Mouse (Mus musculus) liver, embryonic 13.5 days (tissue): Measurements from ENCODE around the gene Golga4. TPM values are rescaled to one million over a fixed set of nuclear protein-coding genes. Genes with fewer than 3 reads are reported as not detected.

Experiments
- ATAC-seq: fragments of 200-750 bp; cut with Nextera tagmentation; 2 replicates; pipeline ENCODE4 v1.8.0; 2017; ENCODE audit warnings: low read depth, mild to moderate bottlenecking, moderate number of reproducible peaks, moderate library complexity
- DNase-seq: peaks from one replicate; pipeline ENCODE4 v3.0.0; 2022
- H3K27ac ChIP-seq: fragments of 300-500 bp; sonication (generic); 2 replicates; pipeline ENCODE4 v1.5.1; 2015; ENCODE audit warnings: moderate library complexity, mild to moderate bottlenecking, inconsistent platforms
- H3K27me3 ChIP-seq: fragments of 300-500 bp; sonication (generic); 2 replicates; pipeline ENCODE4 v1.6.1; 2015; ENCODE audit warnings: mild to moderate bottlenecking, inconsistent platforms
- H3K36me3 ChIP-seq: fragments of 300-500 bp; sonication (generic); 2 replicates; pipeline ENCODE4 v1.6.1; 2015; ENCODE audit warnings: mild to moderate bottlenecking, inconsistent platforms
- H3K4me1 ChIP-seq: fragments of 300-500 bp; sonication (generic); replicated peaks from 2 replicates; pipeline ENCODE4 v1.6.1; 2015; ENCODE audit warnings: inconsistent platforms
- H3K4me2 ChIP-seq: fragments of 300-500 bp; sonication (generic); 2 replicates; pipeline ENCODE4 v1.6.1; 2015; ENCODE audit warnings: inconsistent platforms, mild to moderate bottlenecking, moderate library complexity
- H3K4me3 ChIP-seq: fragments of 300-500 bp; sonication (generic); replicated peaks from 2 replicates; pipeline ENCODE4 v1.5.1; 2015; ENCODE audit warnings: mild to moderate bottlenecking, inconsistent platforms
- H3K9ac ChIP-seq: fragments of 300-500 bp; sonication (generic); 2 replicates; pipeline ENCODE4 v1.6.1; 2015; ENCODE audit warnings: mild to moderate bottlenecking, inconsistent platforms
- H3K9me3 ChIP-seq: fragments of 300-500 bp; sonication (generic); replicated peaks from 2 replicates; pipeline ENCODE4 v1.6.1; 2016; ENCODE audit warnings: inconsistent platforms
- WGBS: fragments of 180-500 bp; shearing (Covaris S2); methylation state at CpG from one replicate; pipeline ENCODE4 v1.1.7; 2015; ENCODE audit not compliant: insufficient replicate concordance; 5-methylcytosine and 5-hydroxymethylcytosine counted together
- polyA plus RNA-seq: library from polyadenylated mRNA; unstranded; fragments of >200 nt; fragmentation: Nextera tagmentation; extraction: Ambion mirVana; gene quantifications from 2 replicates; pipeline ENCODE4 v1.2.1, GENCODE M21; 2015

The Golga4 gene
- polyA plus RNA-seq, 1 experiment from 2014 or later, result 14.6 TPM

DNA sequence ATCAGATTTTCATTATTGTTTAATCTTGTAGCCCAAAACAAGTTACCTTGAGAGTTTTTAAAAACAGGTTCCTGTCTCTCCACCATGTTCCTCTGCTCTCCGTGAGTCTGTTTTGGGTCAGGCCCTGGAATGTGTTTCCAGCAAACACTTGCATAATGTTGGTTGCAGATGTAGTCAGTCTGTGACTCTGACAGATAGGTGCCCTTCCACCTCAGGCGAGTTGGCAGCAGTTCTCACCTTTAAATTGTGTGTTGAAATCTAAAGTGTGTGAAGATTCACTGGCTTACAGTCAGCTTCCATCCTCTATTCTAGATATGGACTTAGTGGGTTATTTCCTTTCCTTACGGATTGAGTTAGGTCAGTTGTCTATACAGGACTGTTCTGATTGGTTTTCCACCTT lies 23.7 kb downstream of the Golga4 start:
- no peak for DNase-seq
- WGBS, result 82% methylated on average over 3 of the region's 3 CpGs
- Histone ChIP-seq H3K9me3 (no peaks in the 10 kb centered on the region), H3K27me3 (no peaks in the 10 kb centered on the region), H3K4me3 (no peak overlapping the region), H3K4me1 (no peaks in the 10 kb centered on the region), H3K27ac (no peak overlapping the region), H3K4me2 (no peak overlapping the region), H3K9ac (no peak overlapping the region), H3K36me3 (peaks cover 74% of the 10 kb centered on the region)
- no peak for ATAC-seq

- no peaks in the 10 kb centered on the region for H3K9me3 ChIP-seq
- ATAC-seq, result no peak
- no peak overlapping the region for H3K27ac ChIP-seq
- WGBS, result 81% methylated on average over 6 of the region's 6 CpGs
- DNase-seq, result no peak
- no peaks in the 10 kb centered on the region for H3K4me1 ChIP-seq
- H3K9ac ChIP-seq, result no peak overlapping the region
- peaks cover 76% of the 10 kb centered on the region for H3K36me3 ChIP-seq
- H3K27me3 ChIP-seq, result no peaks in the 10 kb centered on the region
- H3K4me2 ChIP-seq, result no peak overlapping the region
- no peak overlapping the region for H3K4me3 ChIP-seq
These were observed 24.6 kb downstream of the Golga4 start for GRCm38 (mm10) chr9:118530679-118531078.

- H3K27me3 ChIP-seq, result no peaks in the 10 kb centered on the region
- 82% methylated on average over 7 of the region's 7 CpGs for WGBS
- H3K9ac ChIP-seq, result no peak overlapping the region
- peaks cover 7% of the 10 kb centered on the region for H3K4me1 ChIP-seq
- H3K4me2 ChIP-seq, result no peak overlapping the region
- H3K4me3 ChIP-seq, result no peak overlapping the region
- DNase-seq, result no peak
- no peak for ATAC-seq
- no peak overlapping the region for H3K27ac ChIP-seq
- no peaks in the 10 kb centered on the region for H3K9me3 ChIP-seq
- H3K36me3 ChIP-seq, result peaks cover 82% of the 10 kb centered on the region
These were observed 26.6 kb downstream of the Golga4 start for GRCm38 (mm10) chr9:118532516-118533205.

DNA sequence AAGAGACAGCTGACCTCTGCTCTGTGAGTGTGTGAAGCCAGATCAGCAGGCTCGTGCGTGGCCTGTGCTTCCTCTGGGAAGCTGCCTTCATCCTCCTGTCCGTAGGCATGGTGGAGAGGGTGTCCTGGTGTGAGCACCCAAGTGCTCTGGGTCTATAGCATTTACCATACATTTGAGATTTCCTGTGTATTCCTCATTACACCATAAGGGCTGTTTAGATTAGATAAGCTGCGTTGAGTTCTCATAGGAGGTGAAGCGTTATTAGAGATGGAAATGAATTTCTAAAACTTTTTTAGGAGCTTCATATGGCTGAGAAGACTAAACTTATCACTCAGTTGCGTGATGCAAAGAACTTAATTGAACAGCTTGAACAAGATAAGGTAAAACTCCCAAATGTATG lies 30.9 kb downstream of the Golga4 start:
- peaks cover 80% of the 10 kb centered on the region for H3K36me3 ChIP-seq
- H3K9me3 ChIP-seq, result no peaks in the 10 kb centered on the region
- H3K4me1 ChIP-seq, result peaks cover 7% of the 10 kb centered on the region
- ATAC-seq, result peak; percentile 51; the same call in 1 of the 2 replicates
- H3K4me2 ChIP-seq, result no peak overlapping the region
- no peak overlapping the region for H3K9ac ChIP-seq
- H3K27ac ChIP-seq, result no peak overlapping the region
- no peaks in the 10 kb centered on the region for H3K27me3 ChIP-seq
- H3K4me3 ChIP-seq, result no peak overlapping the region
- 52% methylated on average over 6 of the region's 6 CpGs for WGBS
- no peak for DNase-seq

DNA sequence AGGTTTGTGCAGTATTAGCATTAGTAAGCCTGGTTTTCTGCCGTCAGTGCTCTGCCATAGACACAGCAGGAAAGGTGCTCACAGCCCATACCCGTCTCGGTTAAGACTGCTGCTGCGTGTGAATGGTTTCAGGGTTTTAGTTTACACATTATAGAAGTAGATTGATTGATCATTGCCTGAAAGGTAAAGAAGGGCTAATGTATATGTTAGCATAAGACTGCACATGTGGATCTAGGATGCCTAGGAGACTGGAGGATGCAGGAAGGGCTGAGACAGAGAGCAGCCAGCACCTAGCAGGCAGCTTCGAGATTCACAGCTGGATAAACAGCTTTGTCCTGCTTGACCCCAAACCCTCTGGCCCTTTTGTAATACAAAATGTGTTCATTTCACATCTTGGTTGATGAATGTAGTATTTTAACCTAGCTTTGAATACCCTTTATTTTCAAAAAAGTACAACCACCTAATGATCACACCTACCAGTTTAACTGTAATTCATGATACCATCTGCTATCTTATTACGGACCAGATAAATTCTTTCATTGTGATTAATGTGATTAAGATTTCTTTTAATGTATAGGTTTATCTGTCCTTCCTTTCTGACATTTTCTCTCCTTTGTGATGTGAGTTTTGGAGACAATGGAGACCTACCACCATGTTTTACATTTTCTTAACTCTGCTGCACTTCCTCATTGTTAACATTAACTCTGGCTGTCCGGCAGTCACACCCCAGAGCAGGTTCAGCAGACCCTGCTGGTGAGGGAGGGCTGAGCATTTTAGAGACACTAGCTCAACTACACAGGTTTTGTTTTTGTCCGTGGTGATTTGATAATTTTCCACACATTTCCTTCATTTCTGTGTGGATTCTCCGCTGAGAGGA lies 31.6 kb downstream of the Golga4 start:
- H3K27me3 ChIP-seq, result no peaks in the 10 kb centered on the region
- H3K4me2 ChIP-seq, result no peak overlapping the region
- H3K4me1 ChIP-seq, result peaks cover 7% of the 10 kb centered on the region
- no peak overlapping the region for H3K9ac ChIP-seq
- no peak overlapping the region for H3K27ac ChIP-seq
- WGBS, result 86% methylated on average over 9 of the region's 9 CpGs
- DNase-seq (no peak), ATAC-seq (no peak)
- H3K36me3 ChIP-seq, result peaks cover 80% of the 10 kb centered on the region
- no peaks in the 10 kb centered on the region for H3K9me3 ChIP-seq
- H3K4me3 ChIP-seq, result no peak overlapping the region

DNA sequence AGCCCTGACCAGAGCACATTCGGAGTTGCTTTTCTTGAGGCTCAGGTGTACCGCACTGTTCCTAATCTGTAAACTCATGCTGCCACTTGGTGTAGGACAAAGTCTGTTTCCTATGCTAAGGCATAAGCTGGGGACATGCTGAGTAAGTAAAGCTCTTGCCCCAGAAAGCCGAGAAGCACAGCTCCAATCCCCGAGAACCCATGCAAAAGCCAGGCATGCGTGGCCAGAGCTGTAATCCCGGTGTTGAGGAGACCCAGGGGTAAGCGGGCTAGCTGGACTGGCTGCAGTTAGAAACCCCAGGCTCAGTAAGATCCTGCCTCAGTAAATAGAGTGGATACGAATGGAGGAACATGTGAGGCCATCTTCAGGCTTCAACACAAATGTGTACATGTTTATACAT lies 35.8 kb downstream of the Golga4 start:
- Histone ChIP-seq H3K36me3 (peaks cover 63% of the 10 kb centered on the region), H3K4me1 (peaks cover under 1% of the 10 kb centered on the region), H3K27ac (no peak overlapping the region), H3K9me3 (no peaks in the 10 kb centered on the region), H3K27me3 (no peaks in the 10 kb centered on the region), H3K4me3 (no peak overlapping the region), H3K9ac (no peak overlapping the region), H3K4me2 (no peak overlapping the region)
- WGBS, result 82% methylated on average over 8 of the region's 8 CpGs
- ATAC-seq (no peak), DNase-seq (no peak)

GRCm38 (mm10) chr9:118545146-118545545 lies 39.1 kb downstream of the Golga4 start:
- Histone ChIP-seq H3K4me2 (no peak overlapping the region), H3K36me3 (peaks cover 57% of the 10 kb centered on the region), H3K27ac (no peak overlapping the region), H3K4me1 (no peaks in the 10 kb centered on the region), H3K4me3 (no peak overlapping the region), H3K9me3 (no peaks in the 10 kb centered on the region), H3K9ac (no peak overlapping the region), H3K27me3 (no peaks in the 10 kb centered on the region)
- DNase-seq, result no peak
- WGBS, result 74% methylated on average over 6 of the region's 6 CpGs
- ATAC-seq, result no peak

- Histone ChIP-seq H3K4me1 (no peaks in the 10 kb centered on the region), H3K4me3 (no peak overlapping the region), H3K9me3 (no peaks in the 10 kb centered on the region), H3K27ac (no peak overlapping the region), H3K4me2 (no peak overlapping the region), H3K36me3 (peaks cover 58% of the 10 kb centered on the region), H3K9ac (no peak overlapping the region), H3K27me3 (no peaks in the 10 kb centered on the region)
- no peak for DNase-seq
- 88% methylated on average over 12 of the region's 12 CpGs for WGBS
- ATAC-seq, result no peak
These were observed 42.6 kb downstream of the Golga4 start for GRCm38 (mm10) chr9:118548651-118549050.

DNA sequence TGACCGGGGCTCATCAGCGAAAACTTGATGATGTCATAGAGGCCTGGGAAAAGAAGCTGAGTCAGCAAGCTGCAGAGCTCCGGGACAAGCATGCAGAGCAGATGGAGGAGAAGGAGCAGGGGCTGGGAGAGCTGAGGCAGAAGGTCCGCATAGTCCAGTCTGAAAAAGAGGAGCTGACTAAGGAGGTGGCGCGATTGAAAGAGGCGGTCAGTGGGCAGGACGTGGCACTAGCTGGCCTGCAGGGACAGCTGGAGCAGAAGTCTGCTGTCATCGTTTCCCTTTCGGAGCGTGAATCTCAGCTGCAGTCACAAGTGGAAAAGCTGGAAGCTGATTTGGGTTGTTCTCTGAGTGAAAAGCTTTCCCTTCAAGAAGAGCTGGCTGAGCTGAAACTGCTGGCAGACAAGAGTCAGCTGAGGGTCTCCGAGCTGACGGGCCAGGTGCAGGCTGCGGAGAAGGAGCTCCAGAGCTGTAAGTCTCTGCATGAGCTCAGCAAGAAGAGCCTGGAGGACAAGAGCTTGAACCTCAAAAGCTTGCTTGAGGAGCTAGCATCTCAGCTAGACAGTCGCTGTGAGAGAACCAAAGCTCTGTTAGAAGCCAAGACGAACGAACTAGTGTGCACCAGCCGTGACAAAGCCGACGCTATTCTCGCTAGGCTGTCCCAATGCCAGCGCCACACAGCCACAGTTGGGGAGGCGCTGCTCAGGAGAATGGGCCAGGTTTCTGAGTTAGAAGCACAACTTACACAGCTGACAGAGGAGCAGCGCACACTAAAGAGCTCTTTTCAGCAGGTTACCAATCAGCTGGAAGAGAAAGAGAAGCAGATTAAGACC lies 51.1 kb downstream of the Golga4 start:
- H3K27ac ChIP-seq, result no peak overlapping the region
- H3K4me1 ChIP-seq, result no peaks in the 10 kb centered on the region
- ATAC-seq (no peak), DNase-seq (no peak)
- H3K4me2 ChIP-seq, result no peak overlapping the region
- peaks cover 80% of the 10 kb centered on the region for H3K36me3 ChIP-seq
- WGBS, result 89% methylated on average over 24 of the region's 24 CpGs
- H3K27me3 ChIP-seq, result no peaks in the 10 kb centered on the region
- no peaks in the 10 kb centered on the region for H3K9me3 ChIP-seq
- H3K9ac ChIP-seq, result no peak overlapping the region
- H3K4me3 ChIP-seq, result no peak overlapping the region

DNA sequence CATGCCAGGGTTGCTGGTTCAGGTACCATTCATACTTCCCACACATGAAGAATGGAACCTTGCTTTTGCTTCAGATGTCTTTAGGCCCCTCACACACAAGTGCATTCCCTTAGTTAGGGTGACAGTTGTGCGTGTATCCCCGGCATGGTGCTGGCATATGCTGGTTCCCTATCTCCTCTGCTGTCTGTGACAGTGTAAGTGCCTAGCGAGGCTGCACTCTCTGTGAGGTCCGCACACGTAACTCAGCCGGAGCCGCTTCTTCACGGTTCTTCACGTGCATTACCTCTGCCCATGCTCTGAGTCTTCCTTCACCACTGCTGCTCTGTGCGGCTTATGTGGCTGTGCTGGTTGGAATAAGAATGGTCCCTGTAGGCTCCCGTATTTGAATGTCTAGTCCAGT lies 57.3 kb downstream of the Golga4 start:
- H3K4me3 ChIP-seq, result no peak overlapping the region
- WGBS, result 87% methylated on average over 11 of the region's 11 CpGs
- H3K27me3 ChIP-seq, result no peaks in the 10 kb centered on the region
- H3K9me3 ChIP-seq, result no peaks in the 10 kb centered on the region
- H3K36me3 ChIP-seq, result peaks cover 91% of the 10 kb centered on the region
- H3K4me1 ChIP-seq, result no peaks in the 10 kb centered on the region
- DNase-seq (no peak), ATAC-seq (no peak)
- H3K9ac ChIP-seq, result no peak overlapping the region
- H3K27ac ChIP-seq, result no peak overlapping the region
- H3K4me2 ChIP-seq, result no peak overlapping the region

DNA sequence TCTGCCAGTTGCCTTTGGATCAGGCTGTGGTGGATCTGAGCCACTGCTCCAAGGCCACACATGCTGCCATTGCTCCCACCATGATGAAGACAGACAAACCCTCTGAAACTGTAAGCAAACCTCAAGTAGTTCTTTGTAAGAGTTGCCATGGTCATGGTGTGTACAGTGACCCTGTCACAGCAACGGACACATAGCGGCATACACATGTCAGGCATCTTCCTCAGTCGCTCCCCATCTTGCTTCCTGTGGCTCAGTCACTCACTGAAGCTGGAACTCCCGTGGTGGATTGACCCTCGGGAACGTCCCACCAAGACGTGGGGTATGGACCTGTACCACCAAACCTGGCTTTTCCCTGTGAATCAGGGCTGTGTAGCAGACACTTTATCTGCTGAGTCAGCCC lies 57.8 kb downstream of the Golga4 start:
- WGBS, result 86% methylated on average over 7 of the region's 7 CpGs
- no peak overlapping the region for H3K4me2 ChIP-seq
- no peaks in the 10 kb centered on the region for H3K4me1 ChIP-seq
- H3K27me3 ChIP-seq, result no peaks in the 10 kb centered on the region
- H3K4me3 ChIP-seq, result no peak overlapping the region
- H3K36me3 ChIP-seq, result peaks cover 86% of the 10 kb centered on the region
- ATAC-seq, result no peak
- no peak overlapping the region for H3K9ac ChIP-seq
- DNase-seq, result no peak
- no peak overlapping the region for H3K27ac ChIP-seq
- no peaks in the 10 kb centered on the region for H3K9me3 ChIP-seq
